Mouse (Mus musculus) natural killer cell, adult 2 months (primary cell): Measurements from ENCODE around the gene C2cd5.
"Not testable (repeated sequence)": the region's sequence is repeated elsewhere in the genome, so short reads cannot be mapped to it uniquely, and the experiment has no call there.

Experiments
- DNase-seq, 2 experiments: peaks; one replicate each; pipeline ENCODE4 v3.0.0; 2022; ENCODE audit warnings: low spot score in 2 of 2

C2cd5 gene

GRCm38 (mm10) chr6:143099681-143100382, at the start of gene C2cd5:
TSS of gene C2cd5 (minus strand) at chr6:143100141.
- DNase-seq: peak; percentile 95 to 96

DNA sequence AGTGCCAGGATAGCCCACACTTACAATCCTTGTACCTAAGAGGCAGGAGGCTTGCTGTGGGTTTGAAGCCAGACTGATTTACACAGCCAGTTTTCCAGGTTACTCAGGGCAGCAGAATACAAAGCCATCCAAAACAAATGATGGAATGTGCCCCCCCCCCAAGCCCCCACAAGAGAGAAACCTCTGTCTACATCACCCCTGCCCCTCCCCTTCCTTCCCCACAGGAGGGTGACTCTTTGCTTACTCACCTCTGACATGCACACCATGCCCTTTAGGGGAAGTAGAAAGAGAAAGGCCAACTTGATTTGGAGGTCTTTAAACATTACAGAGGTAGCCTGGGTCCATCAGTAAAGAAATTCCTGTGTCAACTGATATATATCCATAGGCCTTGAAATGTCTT, 48.9 kb upstream of the C2cd5 start:
- DNase-seq: no peak

GRCm38 (mm10) chr6:143146756-143147155, 46.8 kb upstream of the C2cd5 start:
- DNase-seq: peak in 1 of 2 experiments; percentile 65

DNA sequence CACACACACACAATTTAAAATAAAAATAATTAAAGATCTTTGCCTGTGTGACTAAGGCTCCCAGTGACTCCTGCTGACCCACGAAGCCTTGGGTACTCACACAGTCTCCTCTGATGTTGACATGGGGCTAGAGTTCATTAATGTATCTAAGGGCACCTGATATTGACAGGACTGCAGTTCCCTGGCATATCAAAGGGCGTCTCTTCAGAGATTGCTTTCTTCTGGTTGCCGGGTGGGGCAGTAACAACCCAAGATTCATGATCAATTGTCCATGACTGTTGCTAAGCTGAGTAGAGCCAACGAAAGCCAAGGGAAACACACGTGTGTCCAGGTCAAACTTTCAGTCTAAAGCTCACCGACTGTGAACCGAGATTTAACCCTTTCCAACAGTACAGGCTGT, 45.1 kb upstream of the C2cd5 start:
- DNase-seq: peak in 1 of 2 experiments; percentile 57

- no peak for DNase-seq
Observed at GRCm38 (mm10) chr6:143144556-143144955, 44.6 kb upstream of the C2cd5 start.

DNA sequence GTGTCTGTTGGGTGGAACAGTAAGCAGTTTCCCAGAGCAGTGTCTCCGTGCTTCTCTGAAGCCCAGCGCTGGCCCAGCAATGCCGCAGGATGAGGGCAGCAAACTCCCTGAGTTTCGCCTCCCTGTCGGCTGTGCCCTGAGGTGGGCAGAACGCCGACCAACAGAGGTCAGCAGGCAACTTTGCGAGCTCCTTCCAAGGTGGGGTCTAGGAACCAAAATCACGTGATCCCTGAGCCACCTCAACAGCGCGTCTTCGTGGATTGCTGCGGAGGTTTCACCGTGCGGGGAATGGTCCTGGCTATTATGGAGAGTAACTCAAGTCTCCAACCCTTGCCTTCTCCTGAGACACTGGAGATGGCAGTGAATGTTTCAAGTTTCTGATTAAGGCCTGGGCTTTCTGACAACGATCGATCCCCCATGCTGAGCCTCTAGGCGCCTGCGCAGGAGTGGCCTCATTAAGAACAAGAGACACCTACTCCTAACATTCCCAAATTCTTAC, 43.9 kb upstream of the C2cd5 start:
- no peak for DNase-seq

GRCm38 (mm10) chr6:143143321-143143720, 43.4 kb upstream of the C2cd5 start:
- DNase-seq: no peak

- no peak for DNase-seq
Observed at GRCm38 (mm10) chr6:143142861-143143260, 42.9 kb upstream of the C2cd5 start.

- not testable (repeated sequence) for DNase-seq
Observed at GRCm38 (mm10) chr6:143141624-143142592, 42.0 kb upstream of the C2cd5 start.

- DNase-seq: no peak
Observed at GRCm38 (mm10) chr6:143140884-143141283, 40.9 kb upstream of the C2cd5 start.

DNA sequence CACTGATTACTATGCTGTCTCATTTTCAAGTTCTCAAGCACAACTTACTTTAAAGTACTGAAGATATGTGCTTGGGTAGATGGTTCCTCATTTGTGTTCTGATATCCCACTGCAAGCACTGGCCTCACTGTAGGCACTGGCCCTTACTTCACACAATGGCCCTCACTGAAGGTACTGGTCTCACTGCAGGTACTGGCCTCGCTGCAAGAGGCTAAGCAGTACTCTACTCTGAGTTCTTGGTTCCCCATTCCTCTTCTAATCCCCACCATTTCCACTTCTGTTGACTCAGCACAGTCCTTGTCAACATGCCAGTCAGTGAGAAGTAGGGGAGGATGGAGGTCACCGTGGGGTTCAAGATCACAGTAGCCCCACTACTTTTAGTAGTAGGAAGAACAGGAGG, 39.5 kb upstream of the C2cd5 start:
- DNase-seq: no peak

GRCm38 (mm10) chr6:143137341-143137740, 37.4 kb upstream of the C2cd5 start:
- DNase-seq: peak in 1 of 2 experiments; percentile 8

GRCm38 (mm10) chr6:143136688-143137087, 36.7 kb upstream of the C2cd5 start:
- no peak for DNase-seq

- DNase-seq: no peak
Observed at GRCm38 (mm10) chr6:143135097-143135496, 35.2 kb upstream of the C2cd5 start.

DNA sequence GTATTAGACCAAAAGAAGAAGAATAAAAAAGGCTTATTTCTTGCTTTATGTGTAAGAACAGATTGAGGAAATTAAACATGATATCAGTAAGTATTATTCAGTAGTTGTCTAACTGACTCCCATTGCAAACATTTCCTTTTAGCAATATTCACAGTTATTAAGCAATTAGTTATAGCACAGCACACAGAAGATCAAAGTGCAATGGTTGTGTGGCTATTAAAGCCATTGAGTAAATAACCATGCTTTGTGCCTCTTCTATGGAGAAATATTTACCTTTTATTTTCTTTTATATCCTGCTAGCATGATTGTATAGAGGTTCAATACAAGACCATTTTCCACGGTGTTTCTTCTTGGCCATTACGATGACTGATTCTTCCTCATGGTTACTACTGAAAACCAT, 33.2 kb upstream of the C2cd5 start:
- DNase-seq: no peak

DNA sequence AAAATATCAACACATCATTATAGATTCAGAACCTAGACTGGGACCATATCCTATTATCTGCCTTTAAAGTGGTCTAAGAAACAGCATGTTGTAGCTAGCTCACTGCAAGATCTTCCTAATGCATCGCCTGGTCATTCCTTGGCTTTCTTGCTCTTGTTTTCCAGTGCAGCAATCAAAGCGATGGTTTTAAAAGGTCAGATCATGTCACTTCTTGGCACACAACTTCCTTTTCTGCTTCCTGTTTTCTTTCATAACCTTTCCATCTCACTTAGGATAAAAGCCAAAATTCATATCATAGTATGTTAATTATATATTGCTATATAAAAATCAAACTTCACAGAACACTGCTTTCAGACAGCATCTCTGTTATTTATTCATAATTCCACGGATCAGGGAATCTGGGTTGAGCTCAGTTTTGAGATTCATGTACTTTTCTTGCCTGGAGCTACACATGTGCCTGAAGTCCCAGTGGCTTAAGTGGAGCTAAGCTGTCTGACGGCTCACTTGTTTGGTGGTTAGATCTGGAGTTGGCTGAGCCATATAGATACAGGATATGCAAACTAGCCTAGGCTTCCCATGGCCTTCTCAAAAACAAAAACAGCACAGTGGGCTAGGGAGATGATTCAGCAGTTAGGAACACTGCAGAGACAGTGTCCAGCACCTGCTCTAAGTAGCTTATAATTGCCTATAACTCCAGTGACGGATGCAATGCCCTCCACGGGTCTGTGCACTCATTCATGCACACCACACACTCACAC, 32.1 kb upstream of the C2cd5 start:
- DNase-seq: no peak

GRCm38 (mm10) chr6:143130411-143130810, 30.5 kb upstream of the C2cd5 start:
- no peak for DNase-seq

GRCm38 (mm10) chr6:143129952-143130351, 30.0 kb upstream of the C2cd5 start:
- no peak for DNase-seq

DNA sequence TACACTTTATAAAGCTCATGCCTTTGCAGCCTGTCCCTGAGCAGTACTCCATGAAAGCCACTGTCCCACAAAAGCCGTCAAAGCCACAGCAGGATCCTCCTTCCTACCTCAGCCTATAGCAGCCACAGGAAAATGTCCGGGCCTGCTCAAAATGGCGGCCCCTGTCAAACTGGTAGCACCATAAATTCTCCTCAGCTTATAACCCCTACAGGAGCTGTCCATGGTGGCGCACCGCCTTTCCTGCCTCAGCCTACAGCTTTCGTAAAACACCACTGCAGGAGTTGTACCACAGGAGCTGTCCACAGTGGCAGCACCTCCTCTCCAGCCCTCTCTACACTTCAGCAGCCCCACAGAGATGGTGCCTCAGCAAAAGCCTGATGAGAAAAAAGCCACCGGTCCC, 29.5 kb upstream of the C2cd5 start:
- DNase-seq: no peak

DNA sequence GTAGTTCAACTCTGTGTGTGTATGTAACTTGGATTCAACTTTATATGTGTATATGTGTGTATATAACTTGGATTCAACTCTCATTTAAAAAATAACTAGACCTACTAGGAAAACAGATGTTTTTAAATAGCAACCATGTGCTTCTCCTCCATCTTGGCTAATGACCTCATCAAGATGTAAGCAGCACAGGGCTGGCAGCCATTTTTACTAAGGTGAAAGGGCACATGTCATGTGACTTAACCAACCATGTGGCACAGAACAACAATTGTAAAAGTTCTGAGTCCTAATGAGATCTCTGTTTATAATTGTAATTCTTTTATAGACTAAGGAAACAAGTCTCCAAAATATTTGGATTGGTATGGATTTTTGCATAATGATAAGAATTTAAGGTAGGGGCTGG, 25.8 kb upstream of the C2cd5 start:
- DNase-seq: no peak

DNA sequence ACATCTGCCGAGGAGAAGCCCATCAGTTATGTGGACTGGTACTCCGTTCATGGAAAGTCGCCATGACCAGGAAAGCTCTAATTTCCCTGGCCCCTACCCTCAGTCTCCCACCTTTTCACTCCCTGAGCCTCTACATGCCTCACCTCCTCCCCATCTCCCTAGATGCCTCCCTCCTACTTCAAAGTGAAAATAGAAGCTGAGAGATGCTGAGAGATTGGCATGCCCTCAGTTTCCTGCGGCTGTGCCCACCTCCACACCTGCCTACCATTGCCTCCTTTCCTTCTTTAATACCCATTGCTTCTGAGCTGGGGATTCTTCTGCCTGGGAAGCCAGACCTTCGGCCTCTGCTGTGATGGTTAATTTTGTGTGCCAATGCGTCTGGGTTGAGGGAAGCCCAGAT, 19.4 kb upstream of the C2cd5 start:
- DNase-seq: no peak

- no peak for DNase-seq
Observed at GRCm38 (mm10) chr6:143116779-143117178, 16.8 kb upstream of the C2cd5 start.
